Mouse (Mus musculus) layer of hippocampus, adult 2 months (tissue): ENCODE data around the gene Bola2. TPM values are rescaled to one million over a fixed set of nuclear protein-coding genes. Genes with fewer than 3 reads are reported as not detected.
"Not testable (repeated sequence)": the region's sequence is repeated elsewhere in the genome, so short reads cannot be mapped to it uniquely, and the experiment has no call there.

Experiments
- DNase-seq, 2 experiments: peaks; one replicate each; pipeline ENCODE4 v3.0.0; 2022; ENCODE audit warnings: low spot score in 2 of 2
- H3K27ac ChIP-seq: fragments of 200-600 bp; 2 replicates; pipeline ENCODE4 v1.8.1; 2022
- H3K4me3 ChIP-seq: fragments of 200-600 bp; 2 replicates; pipeline ENCODE4 v1.8.1; 2022; ENCODE audit warnings: mild to moderate bottlenecking
- CTCF ChIP-seq: fragments of 200-600 bp; conservative IDR thresholded peaks from 2 replicates; pipeline ENCODE4 v1.8.1; 2022; ENCODE audit warnings: antibody characterized with exemption, mild to moderate bottlenecking, moderate library complexity
- total RNA-seq, 2 experiments: library from RNA; stranded (reverse); gene quantifications; 2 replicates each; pipeline ENCODE4 v1.2.3; 2021

Bola2 gene
- total RNA-seq, 2 experiments from 2014 or later: 103 to 112 TPM

- no peak for TF ChIP-seq CTCF
- no peak for DNase-seq
- H3K4me3 ChIP-seq: no peak overlapping the region
- no peak overlapping the region for H3K27ac ChIP-seq
Observed at GRCm38 (mm10) chr7:126672111-126672510, 23.1 kb upstream of the Bola2 start.

- TF ChIP-seq CTCF: no peak
- Histone ChIP-seq H3K27ac (no peak overlapping the region), H3K4me3 (no peak overlapping the region)
- DNase-seq: no peak
Observed at GRCm38 (mm10) chr7:126675104-126675503, 20.1 kb upstream of the Bola2 start.

- TF ChIP-seq CTCF: no peak
- no peak for DNase-seq
- Histone ChIP-seq H3K27ac (peak within 1 kb of the TSS; percentile 86), H3K4me3 (peak within 1 kb of the TSS; percentile 2; the same call in 1 of the 2 replicates)
Observed at GRCm38 (mm10) chr7:126676207-126676606, 19.0 kb upstream of the Bola2 start, which contains the start of gene Sult1a1. Sult1a1 (minus strand) TSS chr7:126676432.

- no peak for TF ChIP-seq CTCF
- Histone ChIP-seq H3K27ac (peak overlapping the region; percentile 86; the same call in 1 of the 2 replicates), H3K4me3 (no peak overlapping the region)
- DNase-seq: no peak
Observed at GRCm38 (mm10) chr7:126676631-126677220, 18.5 kb upstream of the Bola2 start.

GRCm38 (mm10) chr7:126678545-126679341, 16.5 kb upstream of the Bola2 start:
- no peak overlapping the region for H3K4me3 ChIP-seq
- no peak for TF ChIP-seq CTCF
- DNase-seq: no peak
- H3K27ac ChIP-seq: no peak overlapping the region

GRCm38 (mm10) chr7:126679683-126680082, 15.5 kb upstream of the Bola2 start:
- H3K4me3 ChIP-seq: no peak overlapping the region
- no peak for TF ChIP-seq CTCF
- no peak for DNase-seq
- H3K27ac ChIP-seq: no peak overlapping the region

- H3K27ac ChIP-seq: no peak overlapping the region
- TF ChIP-seq CTCF: no peak
- no peak for DNase-seq
Observed at GRCm38 (mm10) chr7:126681221-126681620, 14.0 kb upstream of the Bola2 start.

GRCm38 (mm10) chr7:126688156-126688555, 7.0 kb upstream of the Bola2 start:
- H3K27ac ChIP-seq, DNase-seq, H3K4me3 ChIP-seq: not testable (repeated sequence)

More at GRCm38 (mm10) chr7:126681221-126681620, 14.0 kb upstream of the Bola2 start:
- no peak overlapping the region for H3K4me3 ChIP-seq

GRCm38 (mm10) chr7:126689021-126689420, 6.2 kb upstream of the Bola2 start:
- H3K27ac ChIP-seq: no peak overlapping the region
- TF ChIP-seq CTCF: no peak
- no peak overlapping the region for H3K4me3 ChIP-seq
- DNase-seq: no peak

GRCm38 (mm10) chr7:126690737-126691136, 4.5 kb upstream of the Bola2 start:
- Histone ChIP-seq H3K27ac (no peak overlapping the region), H3K4me3 (no peak overlapping the region)
- no peak for DNase-seq
- no peak for TF ChIP-seq CTCF

GRCm38 (mm10) chr7:126691676-126692075, 3.5 kb upstream of the Bola2 start:
- Histone ChIP-seq H3K4me3 (no peak overlapping the region), H3K27ac (no peak overlapping the region)
- no peak for DNase-seq
- TF ChIP-seq CTCF: no peak

- DNase-seq: no peak
- TF ChIP-seq CTCF: no peak
- no peak overlapping the region for H3K4me3 ChIP-seq
- H3K27ac ChIP-seq: no peak overlapping the region
Observed at GRCm38 (mm10) chr7:126692426-126692825, 2.8 kb upstream of the Bola2 start.

- peak; percentile 74 to 90 for DNase-seq
- H3K27ac ChIP-seq: no peak overlapping the region
- peak; percentile 93 for TF ChIP-seq CTCF
- H3K4me3 ChIP-seq: no peak overlapping the region
Observed at GRCm38 (mm10) chr7:126693256-126693655, 1.9 kb upstream of the Bola2 start.

GRCm38 (mm10) chr7:126693781-126694180, 1.4 kb upstream of the Bola2 start:
- no peak overlapping the region for H3K27ac ChIP-seq
- no peak overlapping the region for H3K4me3 ChIP-seq
- DNase-seq: no peak
- no peak for TF ChIP-seq CTCF
